Mouse (Mus musculus) layer of hippocampus, postnatal 14 days (tissue): ENCODE measurements around the gene Grk6. TPM values are rescaled to one million over a fixed set of nuclear protein-coding genes. Genes with fewer than 3 reads are reported as not detected.

Experiments used
- DNase-seq, 2 experiments: peaks; one replicate each; pipeline ENCODE4 v3.0.0; 2021 to 2022; ENCODE audit warnings: low spot score in 2 of 2, mixed read lengths in 1 of 2
- total RNA-seq, 2 experiments: library from RNA; stranded (reverse); gene quantifications; 2 replicates each; pipeline ENCODE4 v1.2.3; 2021

Grk6 gene
- total RNA-seq, 2 experiments from 2014 or later, result 74.2 to 76.8 TPM

GRCm38 (mm10) chr13:55483071-55483470, 38.2 kb downstream of the Grk6 start:
- DNase-seq, result no peak

DNA sequence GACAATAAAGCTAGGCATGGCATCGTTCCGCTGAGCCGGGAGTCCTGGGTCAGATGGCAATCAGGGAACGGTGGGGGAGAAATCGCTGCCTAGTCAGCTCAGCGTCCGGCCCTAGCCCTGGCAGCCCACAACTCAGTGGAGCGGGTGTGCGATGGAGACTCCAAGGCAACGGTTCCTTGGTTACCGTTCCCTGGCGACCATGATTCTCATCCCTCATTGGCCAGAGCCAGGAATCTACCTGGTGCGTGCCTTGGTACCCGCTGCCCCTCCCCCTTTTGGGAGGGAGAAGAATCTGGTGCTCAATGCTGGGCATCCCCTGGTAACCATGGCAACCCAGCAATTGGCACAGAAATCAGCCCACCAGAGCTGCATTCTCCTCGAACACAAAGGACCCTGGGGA, 38.7 kb downstream of the Grk6 start:
- DNase-seq, result peak; percentile 85 to 96

DNA sequence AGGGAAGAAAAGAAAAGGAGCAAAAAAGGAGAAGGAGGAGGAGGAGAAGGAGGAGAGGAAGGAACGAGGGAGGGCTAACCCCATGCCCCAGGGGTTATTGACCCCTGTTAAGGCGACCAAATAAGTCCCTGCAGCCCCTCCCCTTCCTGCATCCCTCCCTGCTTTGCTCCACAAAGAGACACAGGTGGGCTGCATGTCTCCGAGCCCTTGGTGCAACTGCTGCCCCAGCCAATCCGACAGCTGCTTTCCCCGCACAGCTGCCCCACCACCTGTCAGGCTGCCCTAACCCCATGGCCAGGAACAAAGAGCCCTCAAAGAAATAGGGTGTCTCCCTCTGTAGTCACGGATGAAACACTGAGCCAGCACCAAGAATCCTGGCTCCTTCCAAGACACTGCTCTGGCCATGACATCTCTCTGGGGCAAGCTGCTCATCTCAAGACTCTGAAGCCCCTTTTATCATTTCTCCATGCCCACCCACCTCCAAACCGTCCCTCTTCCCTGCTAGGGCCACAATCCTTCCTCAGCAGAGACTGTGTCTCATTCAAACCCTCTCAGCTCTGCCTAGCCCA, 39.7 kb downstream of the Grk6 start:
- DNase-seq, result no peak

- DNase-seq, result no peak
These were observed 41.3 kb downstream of the Grk6 start for GRCm38 (mm10) chr13:55486029-55486794.

GRCm38 (mm10) chr13:55486916-55487577, 42.2 kb downstream of the Grk6 start:
- DNase-seq, result no peak

GRCm38 (mm10) chr13:55487578-55488498, 43.0 kb downstream of the Grk6 start, which contains the start of gene Dbn1:
TSS of gene Dbn1 (minus strand) at chr13:55488111.
- DNase-seq, result no peak

GRCm38 (mm10) chr13:55494257-55494656, 49.4 kb downstream of the Grk6 start:
- DNase-seq, result no peak

- DNase-seq, result peak; percentile 48 to 84
These were observed 50.2 kb downstream of the Grk6 start for GRCm38 (mm10) chr13:55494883-55495621.

- no peak for DNase-seq
These were observed 50.8 kb downstream of the Grk6 start for GRCm38 (mm10) chr13:55495702-55496101.

GRCm38 (mm10) chr13:55496661-55497060, 51.8 kb downstream of the Grk6 start:
- no peak for DNase-seq

GRCm38 (mm10) chr13:55498906-55499305, 54.0 kb downstream of the Grk6 start:
- DNase-seq, result no peak

DNA sequence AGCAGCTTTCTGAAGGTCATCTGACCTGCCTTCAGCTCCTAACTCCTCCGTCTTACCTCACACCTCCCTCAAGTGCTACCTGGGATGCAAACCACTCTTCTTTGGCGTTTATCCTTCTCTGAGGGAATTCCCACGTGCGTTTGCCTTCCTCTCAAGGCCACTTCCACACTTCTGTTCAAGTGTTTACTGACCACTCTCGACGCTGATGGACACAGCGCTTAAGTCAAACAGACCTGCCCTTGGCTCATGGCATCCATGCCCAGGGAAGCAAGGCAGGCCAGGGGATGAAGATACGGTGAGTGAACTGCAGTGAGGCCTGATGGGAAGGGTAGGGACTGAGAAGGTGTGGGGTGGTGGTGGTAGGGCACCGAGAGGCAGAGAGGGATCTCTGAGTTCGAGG, 55.7 kb downstream of the Grk6 start:
- DNase-seq, result no peak

DNA sequence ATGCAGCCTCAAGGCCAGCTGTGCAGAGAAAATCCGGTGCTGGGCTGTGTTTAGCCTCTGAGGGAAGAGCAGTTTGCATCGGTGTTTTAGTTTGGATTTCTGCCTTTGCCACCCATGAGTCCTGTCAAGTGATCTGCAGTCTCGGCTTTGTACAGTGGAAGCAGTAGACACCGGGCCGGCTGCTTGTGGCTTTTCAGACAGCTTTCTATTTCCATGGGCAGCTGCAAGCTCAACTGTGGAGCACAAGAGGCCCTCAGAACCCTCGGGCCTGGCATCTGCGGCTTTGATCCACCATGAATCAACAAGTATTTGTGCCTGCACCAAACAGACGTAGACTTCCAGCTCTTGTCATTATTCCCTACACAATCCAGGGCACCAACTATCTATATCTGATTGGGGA, 57.5 kb downstream of the Grk6 start:
- no peak for DNase-seq

- no peak for DNase-seq
These were observed 59.5 kb downstream of the Grk6 start for GRCm38 (mm10) chr13:55504390-55504789.

GRCm38 (mm10) chr13:55505810-55506209, 60.9 kb downstream of the Grk6 start:
- DNase-seq, result no peak

- DNase-seq, result no peak
These were observed 61.8 kb downstream of the Grk6 start for GRCm38 (mm10) chr13:55506697-55507096.

DNA sequence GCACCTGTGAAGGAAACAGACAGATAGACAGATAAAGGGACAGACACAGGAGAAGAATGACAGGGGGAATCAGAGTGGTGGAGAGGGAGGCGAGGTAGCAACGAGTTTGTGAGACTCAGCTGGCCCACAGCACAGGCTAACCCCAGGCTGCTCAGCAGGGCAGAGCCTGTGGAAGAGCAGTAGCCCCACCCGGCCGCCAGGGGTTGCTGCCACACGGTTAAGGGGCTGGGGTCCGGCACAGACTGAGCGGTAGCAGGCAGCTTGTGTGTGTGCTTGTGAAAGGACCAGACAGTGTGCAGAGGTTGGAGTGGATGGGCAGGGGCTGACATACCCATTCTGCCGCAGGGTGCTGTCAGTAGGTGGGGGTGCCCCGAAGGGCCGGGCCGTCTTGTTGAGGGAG, 63.0 kb downstream of the Grk6 start:
- no peak for DNase-seq

DNA sequence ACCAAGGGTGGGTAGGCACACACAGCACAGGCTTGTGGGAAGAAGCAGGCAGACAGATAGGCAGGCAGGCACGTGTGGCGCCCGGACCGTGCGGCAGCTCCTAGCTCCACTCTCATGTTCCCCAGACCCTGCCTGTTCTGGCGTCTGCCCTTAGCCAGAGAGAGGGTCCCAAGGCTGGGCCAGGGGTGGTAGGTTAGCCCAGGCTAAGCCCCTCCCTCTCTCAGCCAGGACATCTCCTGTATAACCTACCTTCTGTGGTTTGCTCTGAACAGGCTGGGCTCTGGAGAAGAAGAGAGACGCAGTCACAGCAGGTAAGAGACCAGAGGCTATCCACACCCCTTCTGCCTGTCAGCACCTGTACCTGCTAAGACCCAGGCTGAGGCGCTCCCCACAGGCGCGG, 63.7 kb downstream of the Grk6 start:
- no peak for DNase-seq

DNA sequence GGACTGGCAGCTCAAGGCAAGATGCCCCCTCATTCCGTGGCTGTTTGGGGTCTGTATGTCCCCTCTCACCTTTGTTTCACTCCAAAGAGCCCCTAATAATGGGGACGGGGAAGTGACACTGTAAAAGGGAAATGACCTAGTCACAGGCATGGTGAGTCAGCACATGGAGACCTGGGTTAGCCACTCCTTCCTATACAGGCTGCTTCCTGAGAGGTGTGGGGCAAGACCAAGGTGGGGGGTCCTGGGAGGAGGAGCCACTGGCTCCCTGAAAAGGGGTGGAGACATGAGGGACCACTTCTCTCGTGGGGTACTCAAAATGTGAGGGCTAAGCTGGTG, 65.4 kb downstream of the Grk6 start:
- no peak for DNase-seq
